Mouse (Mus musculus): ENCODE measurements around the gene Rims1. TPM values are rescaled to one million over a fixed set of nuclear protein-coding genes. Genes with fewer than 3 reads are reported as not detected.

Gene Rims1
- polyA plus RNA-seq, 1 experiment: not detected

DNA sequence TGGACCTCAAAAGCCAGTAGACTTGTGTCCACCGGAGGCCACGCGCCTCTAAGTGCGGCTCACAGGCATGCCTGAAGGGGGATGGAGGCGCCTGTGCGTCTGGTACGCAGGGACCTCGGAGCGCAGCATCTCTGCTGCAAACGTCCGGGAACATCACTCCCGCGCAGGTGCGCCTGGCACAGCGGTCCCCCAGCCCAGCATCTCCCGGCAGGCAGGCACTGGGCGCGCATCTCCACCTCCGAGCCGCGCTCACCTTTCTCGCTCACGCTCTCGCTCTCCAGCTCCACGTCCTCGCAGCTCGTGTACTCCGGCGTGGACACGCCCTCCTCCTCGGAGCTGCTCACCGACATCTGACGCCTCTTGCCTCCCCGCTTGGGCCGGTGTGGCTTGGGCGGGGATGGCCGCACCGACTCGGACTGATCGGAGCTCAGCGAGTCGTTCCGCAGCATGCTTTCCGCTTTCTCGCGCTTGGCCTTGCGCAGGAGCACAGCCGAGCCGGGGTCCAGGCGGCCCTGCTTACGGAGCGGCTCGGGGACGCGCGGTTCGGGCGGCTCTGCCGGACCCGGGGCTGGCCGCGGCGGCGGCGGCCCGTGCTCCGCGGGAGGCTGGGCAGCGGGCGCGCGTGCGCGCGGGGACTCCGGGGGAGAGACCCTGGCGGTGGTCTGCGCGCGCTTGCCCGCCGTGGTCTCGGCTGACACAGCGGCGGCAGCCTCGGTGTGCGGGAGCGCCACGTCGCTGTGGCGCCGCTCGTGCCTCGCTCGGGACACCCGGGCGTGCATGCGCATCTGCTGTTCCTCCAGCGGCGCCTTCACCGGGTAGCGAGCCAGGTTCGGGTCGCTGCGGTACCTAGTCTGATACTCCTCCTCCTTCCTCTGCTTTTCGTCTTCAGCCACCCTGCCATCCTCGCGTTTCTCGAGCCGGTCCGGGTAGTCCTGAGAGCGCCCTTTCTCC is 272.4 kb downstream of the Rims1 start:
- Histone ChIP-seq H3K4me3 (ENCODE audit: insufficient read depth, poor library complexity, severe bottlenecking) (no peak overlapping the region), H3K79me3 (ENCODE audit: low read depth) (no peaks in the 10 kb centered on the region), H3K27me3 (ENCODE audit: control insufficient read depth, insufficient read depth, insufficient read length) (no peaks in the 10 kb centered on the region), H3K79me2 (ENCODE audit: control insufficient read depth, insufficient read depth) (no peaks in the 10 kb centered on the region), H3ac (ENCODE audit: control insufficient read depth, insufficient read length, low read depth) (no peak overlapping the region), H3K36me3 (ENCODE audit: control insufficient read depth, insufficient read depth) (no peaks in the 10 kb centered on the region)
- TF ChIP-seq MAX (IDR thresholded peaks at IDR 0.05) (no peak), CEBPB (IDR thresholded peaks at IDR 0.05; ENCODE audit: low read depth) (no peak), CTCF (IDR thresholded peaks at IDR 0.05; ENCODE audit: control insufficient read depth, insufficient read depth, insufficient read length) (no peak)

DNA sequence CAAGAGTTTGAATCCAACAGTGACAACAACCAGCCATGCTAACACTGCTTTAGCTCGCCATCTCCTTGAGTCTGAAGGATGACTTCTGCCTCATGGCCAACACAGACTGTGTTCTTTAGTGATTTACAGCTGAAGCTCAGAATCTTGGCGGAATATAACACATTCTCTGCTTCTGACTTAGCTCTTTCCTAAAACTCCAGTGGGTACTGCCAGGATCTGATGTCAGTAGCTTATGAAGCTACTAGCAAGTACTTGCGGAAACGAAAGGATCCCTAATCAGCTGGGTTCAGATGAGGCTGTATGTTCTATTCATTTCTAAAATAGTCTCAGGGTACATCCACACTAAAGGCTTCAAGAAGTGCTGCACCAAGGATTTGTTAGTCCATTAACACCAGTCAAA is 290.7 kb downstream of the Rims1 start:
- no peaks in the 10 kb centered on the region for H3K79me2 ChIP-seq (ENCODE audit: control insufficient read depth, insufficient read depth)
- no peak overlapping the region for H3ac ChIP-seq (ENCODE audit: control insufficient read depth, insufficient read length, low read depth)
- TF ChIP-seq USF1 (IDR thresholded peaks at IDR 0.05; ENCODE audit: low read depth): no peak
- no peak for TF ChIP-seq MAX (IDR thresholded peaks at IDR 0.05)
- TF ChIP-seq CTCF (IDR thresholded peaks at IDR 0.05; ENCODE audit: control insufficient read depth, insufficient read depth, insufficient read length): no peak
- no peak for TF ChIP-seq MYOG (IDR thresholded peaks at IDR 0.05; ENCODE audit: control insufficient read depth, extremely low read depth, insufficient read length)
- TF ChIP-seq MYOD1 (IDR thresholded peaks at IDR 0.05; ENCODE audit: control insufficient read depth, insufficient read length, low read depth): no peak
- no peak for TF ChIP-seq CEBPB (IDR thresholded peaks at IDR 0.05; ENCODE audit: low read depth)
- TF ChIP-seq FOSL1 (IDR thresholded peaks at IDR 0.05; ENCODE audit: insufficient read depth, low read length, poor library complexity, severe bottlenecking): no peak
- no peak overlapping the region for H3K4me3 ChIP-seq (ENCODE audit: insufficient read depth, poor library complexity, severe bottlenecking)
- H3K79me3 ChIP-seq (ENCODE audit: low read depth): no peaks in the 10 kb centered on the region
- H3K36me3 ChIP-seq (ENCODE audit: control insufficient read depth, insufficient read depth): no peaks in the 10 kb centered on the region
- no peaks in the 10 kb centered on the region for H3K27me3 ChIP-seq (ENCODE audit: control insufficient read depth, insufficient read depth, insufficient read length)

DNA sequence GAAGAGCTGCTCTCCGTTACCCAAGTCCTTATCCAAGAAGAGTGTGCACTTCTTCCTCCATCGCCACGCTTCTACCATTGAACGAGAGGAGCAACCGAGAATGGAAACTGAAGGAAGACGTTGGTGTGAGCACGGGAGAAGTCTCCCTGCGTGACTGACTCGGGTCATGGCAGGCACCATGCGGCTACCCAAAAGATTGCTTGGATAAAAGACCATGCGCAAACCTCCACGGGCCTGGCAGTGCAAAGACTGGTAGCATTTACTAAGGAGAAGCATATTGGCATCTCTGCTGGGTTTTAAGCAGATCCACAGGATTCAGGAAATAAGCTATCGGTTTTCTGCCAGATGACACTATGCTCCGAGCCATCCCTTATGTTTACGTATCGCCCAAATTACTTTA is 293.4 kb downstream of the Rims1 start:
- H3K79me3 ChIP-seq (ENCODE audit: low read depth): no peaks in the 10 kb centered on the region
- no peaks in the 10 kb centered on the region for H3K27me3 ChIP-seq (ENCODE audit: control insufficient read depth, insufficient read depth, insufficient read length)
- TF ChIP-seq MYOG (IDR thresholded peaks at IDR 0.05; ENCODE audit: control insufficient read depth, extremely low read depth, insufficient read length) (no peak), MYOD1 (IDR thresholded peaks at IDR 0.05; ENCODE audit: control insufficient read depth, insufficient read length, low read depth) (no peak), MAX (IDR thresholded peaks at IDR 0.05) (no peak), USF1 (IDR thresholded peaks at IDR 0.05; ENCODE audit: low read depth) (no peak), CTCF (IDR thresholded peaks at IDR 0.05; ENCODE audit: control insufficient read depth, insufficient read depth, insufficient read length) (no peak), CEBPB (IDR thresholded peaks at IDR 0.05; ENCODE audit: low read depth) (no peak)
- no peak overlapping the region for H3K4me3 ChIP-seq (ENCODE audit: insufficient read depth, poor library complexity, severe bottlenecking)
- H3K36me3 ChIP-seq (ENCODE audit: control insufficient read depth, insufficient read depth): no peaks in the 10 kb centered on the region
- no peak overlapping the region for H3ac ChIP-seq (ENCODE audit: control insufficient read depth, insufficient read length, low read depth)
- no peaks in the 10 kb centered on the region for H3K79me2 ChIP-seq (ENCODE audit: control insufficient read depth, insufficient read depth)

DNA sequence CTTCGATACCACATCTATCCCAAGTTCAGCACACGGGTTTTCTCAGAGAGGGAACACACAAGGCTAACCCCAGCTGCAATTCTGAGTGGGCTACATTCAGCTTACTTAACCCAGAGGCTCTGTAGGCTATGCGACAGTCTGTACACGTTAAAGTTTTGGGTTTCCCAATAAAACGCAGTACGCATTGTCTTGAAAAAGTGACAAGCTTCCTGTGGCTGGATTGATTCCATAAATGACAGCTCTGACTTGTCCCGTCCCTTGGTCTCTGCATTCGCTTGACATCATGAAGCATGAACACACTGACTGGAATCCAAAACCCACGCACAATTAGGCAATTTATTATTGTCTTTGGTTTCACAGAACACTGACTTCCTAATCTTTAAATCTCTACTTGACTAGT is 294.2 kb downstream of the Rims1 start:
- H3K27me3 ChIP-seq (ENCODE audit: control insufficient read depth, insufficient read depth, insufficient read length): no peaks in the 10 kb centered on the region
- H3K4me3 ChIP-seq (ENCODE audit: insufficient read depth, poor library complexity, severe bottlenecking): no peak overlapping the region
- no peak overlapping the region for H3ac ChIP-seq (ENCODE audit: control insufficient read depth, insufficient read length, low read depth)
- H3K36me3 ChIP-seq (ENCODE audit: control insufficient read depth, insufficient read depth): no peaks in the 10 kb centered on the region
- no peaks in the 10 kb centered on the region for H3K79me2 ChIP-seq (ENCODE audit: control insufficient read depth, insufficient read depth)
- H3K79me3 ChIP-seq (ENCODE audit: low read depth): no peaks in the 10 kb centered on the region
- TF ChIP-seq CEBPB (IDR thresholded peaks at IDR 0.05; ENCODE audit: low read depth) (no peak), CTCF (IDR thresholded peaks at IDR 0.05; ENCODE audit: control insufficient read depth, insufficient read depth, insufficient read length) (no peak), MYOG (IDR thresholded peaks at IDR 0.05; ENCODE audit: control insufficient read depth, extremely low read depth, insufficient read length) (no peak), USF1 (IDR thresholded peaks at IDR 0.05; ENCODE audit: low read depth) (no peak), MAX (IDR thresholded peaks at IDR 0.05) (no peak), MYOD1 (IDR thresholded peaks at IDR 0.05; ENCODE audit: control insufficient read depth, insufficient read length, low read depth) (no peak), FOSL1 (IDR thresholded peaks at IDR 0.05; ENCODE audit: insufficient read depth, low read length, poor library complexity, severe bottlenecking) (no peak)

DNA sequence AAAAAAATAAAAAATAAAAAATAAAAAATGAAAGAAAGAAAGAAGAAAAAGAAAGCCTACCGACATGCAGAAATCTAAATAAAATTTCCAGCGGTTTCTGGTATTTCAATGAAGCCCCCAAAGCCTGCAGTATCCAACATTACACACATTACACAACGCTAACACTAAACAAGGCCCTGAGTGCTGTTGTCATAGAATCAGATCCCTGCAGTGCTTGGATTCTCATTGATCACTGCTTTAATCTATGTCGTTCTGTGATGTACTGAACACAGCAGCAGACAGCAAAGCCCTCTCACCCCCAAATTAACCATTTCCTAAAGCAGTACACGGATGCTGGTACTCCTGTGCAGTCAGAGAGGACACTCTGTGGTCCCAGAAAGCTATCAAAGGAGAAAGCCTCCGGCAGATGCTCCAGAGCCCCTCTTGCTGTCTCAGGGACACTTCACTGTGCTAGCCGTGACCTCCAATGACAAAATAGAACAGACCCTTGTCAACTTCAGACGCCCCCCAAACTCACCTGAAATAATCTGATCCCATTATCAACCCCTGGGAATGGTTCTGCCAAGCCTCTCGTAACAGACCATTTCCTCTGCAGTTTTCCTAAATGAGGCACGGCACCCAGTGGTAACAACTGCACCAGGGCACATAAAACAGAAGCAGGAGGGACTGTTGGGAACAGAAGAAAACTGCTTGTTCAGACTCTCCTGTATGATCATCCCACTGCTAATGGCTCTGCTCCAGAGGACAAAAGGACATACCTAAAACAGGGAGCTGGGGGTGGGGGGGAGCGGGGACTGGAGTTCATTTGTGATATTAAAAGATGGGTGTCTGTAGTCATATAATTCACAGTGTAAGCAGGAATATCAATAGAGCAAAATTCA is 296.8 kb downstream of the Rims1 start:
- Histone ChIP-seq H3K4me3 (ENCODE audit: insufficient read depth, poor library complexity, severe bottlenecking) (no peak overlapping the region), H3K79me2 (ENCODE audit: control insufficient read depth, insufficient read depth) (no peaks in the 10 kb centered on the region), H3K36me3 (ENCODE audit: control insufficient read depth, insufficient read depth) (no peaks in the 10 kb centered on the region), H3ac (ENCODE audit: control insufficient read depth, insufficient read length, low read depth) (no peak overlapping the region), H3K27me3 (ENCODE audit: control insufficient read depth, insufficient read depth, insufficient read length) (no peaks in the 10 kb centered on the region), H3K79me3 (ENCODE audit: low read depth) (no peaks in the 10 kb centered on the region)
- TF ChIP-seq CTCF (IDR thresholded peaks at IDR 0.05; ENCODE audit: control insufficient read depth, insufficient read depth, insufficient read length) (no peak), CEBPB (IDR thresholded peaks at IDR 0.05; ENCODE audit: low read depth) (no peak), MAX (IDR thresholded peaks at IDR 0.05) (no peak)

Data from C2C12 (cell line).